Mouse (Mus musculus): Measurements from ENCODE around the gene Caprin1.

Caprin1 gene

GRCm38 (mm10) chr2:103796861-103797466 lies 485 bp downstream of the Caprin1 start:
- DNase-seq (ENCODE audit: low read depth): peak; percentile 55

- DNase-seq (ENCODE audit: low read depth): peak; percentile 40
Observed at GRCm38 (mm10) chr2:103796211-103796860, 1.1 kb downstream of the Caprin1 start.

- DNase-seq (ENCODE audit: low read depth): peak; percentile 73
Observed at GRCm38 (mm10) chr2:103795843-103796210, 1.6 kb downstream of the Caprin1 start.

GRCm38 (mm10) chr2:103792009-103792408 lies 5.4 kb downstream of the Caprin1 start:
- no peak for DNase-seq (ENCODE audit: low read depth)

GRCm38 (mm10) chr2:103785735-103786134 lies 11.7 kb downstream of the Caprin1 start:
- DNase-seq (ENCODE audit: low read depth): no peak

GRCm38 (mm10) chr2:103784621-103785020 lies 12.8 kb downstream of the Caprin1 start:
- DNase-seq (ENCODE audit: low read depth): no peak

- no peak for DNase-seq (ENCODE audit: low read depth)
Observed at GRCm38 (mm10) chr2:103762492-103762891, 35.0 kb downstream of the Caprin1 start.

- no peak for DNase-seq (ENCODE audit: low read depth)
Observed at GRCm38 (mm10) chr2:103761993-103762392, 35.5 kb downstream of the Caprin1 start.

- DNase-seq (ENCODE audit: low read depth): peak; percentile 95
Observed at GRCm38 (mm10) chr2:103760906-103761716, 36.3 kb downstream of the Caprin1 start, which contains the start of gene Nat10. Gene Nat10, minus strand, starts transcription at chr2:103761270.

GRCm38 (mm10) chr2:103760421-103760820 lies 37.0 kb downstream of the Caprin1 start:
- peak; percentile 29 for DNase-seq (ENCODE audit: low read depth)

- DNase-seq (ENCODE audit: low read depth): no peak
Observed at GRCm38 (mm10) chr2:103755458-103756085, 41.9 kb downstream of the Caprin1 start.

GRCm38 (mm10) chr2:103754614-103755013 lies 42.8 kb downstream of the Caprin1 start:
- no peak for DNase-seq (ENCODE audit: low read depth)

GRCm38 (mm10) chr2:103751771-103752170 lies 45.7 kb downstream of the Caprin1 start:
- no peak for DNase-seq (ENCODE audit: low read depth)

- no peak for DNase-seq (ENCODE audit: low read depth)
Observed at GRCm38 (mm10) chr2:103749091-103749490, 48.4 kb downstream of the Caprin1 start.

GRCm38 (mm10) chr2:103747891-103748290 lies 49.6 kb downstream of the Caprin1 start:
- no peak for DNase-seq (ENCODE audit: low read depth)

GRCm38 (mm10) chr2:103746761-103747160 lies 50.7 kb downstream of the Caprin1 start:
- DNase-seq (ENCODE audit: low read depth): no peak

GRCm38 (mm10) chr2:103746096-103746495 lies 51.4 kb downstream of the Caprin1 start:
- no peak for DNase-seq (ENCODE audit: low read depth)

GRCm38 (mm10) chr2:103745481-103745880 lies 52.0 kb downstream of the Caprin1 start:
- no peak for DNase-seq (ENCODE audit: low read depth)

- peak; percentile 48 for DNase-seq (ENCODE audit: low read depth)
Observed at GRCm38 (mm10) chr2:103743988-103744387, 53.5 kb downstream of the Caprin1 start.

- no peak for DNase-seq (ENCODE audit: low read depth)
Observed at GRCm38 (mm10) chr2:103743536-103743935, 53.9 kb downstream of the Caprin1 start.

- DNase-seq (ENCODE audit: low read depth): no peak
Observed at GRCm38 (mm10) chr2:103742821-103743220, 54.6 kb downstream of the Caprin1 start.

- DNase-seq (ENCODE audit: low read depth): no peak
Observed at GRCm38 (mm10) chr2:103731423-103731822, 66.0 kb downstream of the Caprin1 start.
